Mouse (Mus musculus): ENCODE measurements around the gene Btnl4. TPM values are rescaled to one million over a fixed set of nuclear protein-coding genes. Genes with fewer than 3 reads are reported as not detected.

Btnl4 gene
- not detected in 4 replicates for total RNA-seq (2023; ENCODE audit: inconsistent age)

GRCm38 (mm10) chr17:34477238-34478013 is at the start of gene Btnl4:
Btnl4 (minus strand) TSS chr17:34477318.

GRCm38 (mm10) chr17:34517252-34517651 is 40.1 kb upstream of the Btnl4 start, which contains the start of gene Btnl6:
Btnl6 (minus strand) TSS chr17:34517352.

Other genes with a start within 250 kb of the Btnl4 start
- 966 to 1,062 TPM (median 1,033 TPM) in 4 replicates for gene H2-Ob, start 238.4 kb downstream of the Btnl4 start, total RNA-seq (2023; ENCODE audit: inconsistent age)
- 5,415 to 5,641 TPM (median 5,533 TPM) in 4 replicates for gene H2-Ab1, start 219.6 kb downstream of the Btnl4 start, total RNA-seq (2023; ENCODE audit: inconsistent age)
- gene H2-Aa, start 189.5 kb downstream of the Btnl4 start, total RNA-seq (2023; ENCODE audit: inconsistent age), result 4,630 to 4,972 TPM (median 4,848 TPM) in 4 replicates
- gene H2-Eb1, start 171.5 kb downstream of the Btnl4 start, total RNA-seq (2023; ENCODE audit: inconsistent age), result 3,438 to 3,919 TPM (median 3,626 TPM) in 4 replicates
- 36.5 to 41.0 TPM (median 37.9 TPM) in 4 replicates for gene H2-Eb2, start 151.7 kb downstream of the Btnl4 start, total RNA-seq (2023; ENCODE audit: inconsistent age)
- 8.2 to 10.9 TPM (median 10.3 TPM) in 4 replicates for gene Btnl2, start 122.5 kb downstream of the Btnl4 start, total RNA-seq (2023; ENCODE audit: inconsistent age)
- gene Btnl1, start 100.2 kb downstream of the Btnl4 start, total RNA-seq (2023; ENCODE audit: inconsistent age), result 2.5 to 3.5 TPM (median 3.1 TPM) in 4 replicates
- gene BC051142, start 78.5 kb downstream of the Btnl4 start, total RNA-seq (2023; ENCODE audit: inconsistent age), result 6.3 to 23.1 TPM (median 16.8 TPM) in 4 replicates
- not detected in 4 replicates for gene Btnl6, start 40.0 kb upstream of the Btnl4 start, total RNA-seq (2023; ENCODE audit: inconsistent age)
- gene Notch4, start 87.0 kb upstream of the Btnl4 start, total RNA-seq (2023; ENCODE audit: inconsistent age), result 0.21 to 2.0 TPM (median 1.6 TPM) in 4 replicates
- 116 to 126 TPM (median 122 TPM) in 4 replicates for gene Gpsm3, start 112.5 kb upstream of the Btnl4 start, total RNA-seq (2023; ENCODE audit: inconsistent age)
- gene Pbx2, start 113.9 kb upstream of the Btnl4 start, total RNA-seq (2023; ENCODE audit: inconsistent age), result 51.6 to 61.4 TPM (median 59.6 TPM) in 4 replicates
- 3.9 to 4.7 TPM (median 4.7 TPM) in 4 replicates for gene Ager, start 120.5 kb upstream of the Btnl4 start, total RNA-seq (2023; ENCODE audit: inconsistent age)
- 30.2 to 36.8 TPM (median 35.2 TPM) in 4 replicates for gene Rnf5, start 126.4 kb upstream of the Btnl4 start, total RNA-seq (2023; ENCODE audit: inconsistent age)
- gene Agpat1, start 126.9 kb upstream of the Btnl4 start, total RNA-seq (2023; ENCODE audit: inconsistent age), result 58.3 to 69.5 TPM (median 62.3 TPM) in 4 replicates
- 0.66 to 0.67 TPM in 2 of 4 replicates, not detected in the others for gene Egfl8, start 138.7 kb upstream of the Btnl4 start, total RNA-seq (2023; ENCODE audit: inconsistent age)
- gene Ppt2, start 151.2 kb upstream of the Btnl4 start, total RNA-seq (2023; ENCODE audit: inconsistent age), result 3.3 to 5.0 TPM (median 4.2 TPM) in 4 replicates
- gene Prrt1, start 152.2 kb upstream of the Btnl4 start, total RNA-seq (2023; ENCODE audit: inconsistent age), result 0.84 TPM in 1 of 4 replicates, not detected in the others
- gene Fkbpl, start 167.4 kb upstream of the Btnl4 start, total RNA-seq (2023; ENCODE audit: inconsistent age), result 2.6 to 5.5 TPM (median 2.9 TPM) in 4 replicates
- 66.4 to 79.2 TPM (median 74.6 TPM) in 4 replicates for gene Atf6b, start 169.8 kb upstream of the Btnl4 start, total RNA-seq (2023; ENCODE audit: inconsistent age)
- gene Tnxb, start 193.2 kb upstream of the Btnl4 start, total RNA-seq (2023; ENCODE audit: inconsistent age), result 0.09 to 0.22 TPM (median 0.22 TPM) in 3 of 4 replicates, not detected in the other